Mouse (Mus musculus): ENCODE measurements at regions not wholly inside any gene's neighbourhood (a gene's known extent, or its start where the extent isn't known, plus 50 kb on each side); places are given as distances from the start of the nearest gene placed in this dataset.

DNA sequence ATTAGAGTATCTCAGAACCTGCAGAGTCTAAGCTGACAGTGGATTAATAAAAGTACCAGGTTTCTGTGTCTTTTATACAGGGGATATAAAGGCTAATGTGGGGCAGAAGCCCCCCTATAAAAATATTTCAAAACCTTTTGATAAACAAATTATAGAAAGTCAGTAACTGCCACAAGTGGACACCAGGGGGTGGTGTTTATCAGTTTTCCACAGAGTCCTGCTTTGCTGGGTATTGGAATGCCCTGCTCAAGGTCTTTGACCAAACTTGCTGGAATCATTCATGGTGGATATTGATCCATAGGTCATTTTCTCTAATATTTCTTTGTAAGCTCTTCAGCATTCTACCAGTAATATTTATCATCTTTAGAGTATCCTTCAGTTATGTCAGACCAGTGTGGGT lies 51.4 kb downstream of the Scgb1b24 start:
- no peak for ATAC-seq (ENCODE audit: low read depth)
- Histone ChIP-seq H3K27me3 (no peaks in the 10 kb centered on the region), H3K4me2 (no peak overlapping the region), H3K9me3 (peaks cover 57% of the 10 kb centered on the region), H3K4me3 (no peak overlapping the region), H3K4me1 (replicated peaks) (no peaks in the 10 kb centered on the region), H3K27ac (replicated peaks) (no peak overlapping the region), H3K9ac (no peak overlapping the region), H3K36me3 (no peaks in the 10 kb centered on the region)
